Mouse (Mus musculus): ENCODE measurements around the gene Sorcs1.
A peak's percentile ranks its signal among the peaks of the same experiment; 100 is the strongest.

Sorcs1 gene

GRCm38 (mm10) chr19:50220476-50220875, 458.0 kb downstream of the Sorcs1 start:
- no peak for DNase-seq (ENCODE audit: low read depth, low spot score)

- no peak for DNase-seq (ENCODE audit: low read depth, low spot score)
These were observed 463.8 kb downstream of the Sorcs1 start for GRCm38 (mm10) chr19:50214466-50215228.

GRCm38 (mm10) chr19:50210456-50210855, 468.0 kb downstream of the Sorcs1 start:
- no peak for DNase-seq (ENCODE audit: low read depth, low spot score)

GRCm38 (mm10) chr19:50204341-50204740, 474.1 kb downstream of the Sorcs1 start:
- peak; percentile 56 for DNase-seq (ENCODE audit: low read depth, low spot score)

GRCm38 (mm10) chr19:50196592-50196991, 481.9 kb downstream of the Sorcs1 start:
- no peak for DNase-seq (ENCODE audit: low read depth, low spot score)

- peak; percentile 46 for DNase-seq (ENCODE audit: low read depth, low spot score)
These were observed 492.4 kb downstream of the Sorcs1 start for GRCm38 (mm10) chr19:50185769-50186715.

- peak; percentile 80 for DNase-seq (ENCODE audit: low read depth, low spot score)
These were observed 493.4 kb downstream of the Sorcs1 start for GRCm38 (mm10) chr19:50184901-50185623.

GRCm38 (mm10) chr19:50178851-50179250, 499.6 kb downstream of the Sorcs1 start:
- DNase-seq (ENCODE audit: low read depth, low spot score) = no peak

GRCm38 (mm10) chr19:50178151-50178550, 500.3 kb downstream of the Sorcs1 start:
- DNase-seq (ENCODE audit: low read depth, low spot score) = no peak

GRCm38 (mm10) chr19:50171849-50172248, 506.6 kb downstream of the Sorcs1 start:
- no peak for DNase-seq (ENCODE audit: low read depth, low spot score)

GRCm38 (mm10) chr19:50151111-50151510, 527.3 kb downstream of the Sorcs1 start:
- DNase-seq (ENCODE audit: low read depth, low spot score) = no peak

GRCm38 (mm10) chr19:50145919-50146318, 532.5 kb downstream of the Sorcs1 start:
- peak; percentile 11 for DNase-seq (ENCODE audit: low read depth, low spot score)

GRCm38 (mm10) chr19:50141853-50142252, 536.6 kb downstream of the Sorcs1 start:
- no peak for DNase-seq (ENCODE audit: low read depth, low spot score)

GRCm38 (mm10) chr19:50134656-50135055, 543.8 kb downstream of the Sorcs1 start:
- peak; percentile 11 for DNase-seq (ENCODE audit: low read depth, low spot score)

GRCm38 (mm10) chr19:50105842-50106585, 572.4 kb downstream of the Sorcs1 start:
- DNase-seq (ENCODE audit: low read depth, low spot score) = no peak
